Mouse (Mus musculus): ENCODE results near the gene Gm37240. TPM values are rescaled to one million over a fixed set of nuclear protein-coding genes. Genes with fewer than 3 reads are reported as not detected.
A peak's percentile ranks its signal among the peaks of the same experiment; 100 is the strongest.

Gene Gm37240
- total RNA-seq, 4 experiments from 2014 or later = 29.7 to 37.8 (median 36.6) TPM

- no peak for DNase-seq (ENCODE audit: low spot score in 2 of 2)
These were observed 587.4 kb downstream of the Gm37240 start for GRCm38 (mm10) chr3:85299649-85300550.

GRCm38 (mm10) chr3:85295229-85295628, 592.1 kb downstream of the Gm37240 start:
- DNase-seq (ENCODE audit: low spot score in 2 of 2) = no peak

GRCm38 (mm10) chr3:85287627-85288026, 599.7 kb downstream of the Gm37240 start:
- DNase-seq (ENCODE audit: low spot score in 2 of 2) = no peak

GRCm38 (mm10) chr3:85284483-85284882, 602.8 kb downstream of the Gm37240 start:
- no peak for DNase-seq (ENCODE audit: low spot score in 2 of 2)

- peak in 1 of 2 experiments; percentile 32 for DNase-seq (ENCODE audit: low spot score in 2 of 2)
These were observed 604.5 kb downstream of the Gm37240 start for GRCm38 (mm10) chr3:85282816-85283215.

- peak; percentile 71 to 79 for DNase-seq (ENCODE audit: low spot score in 2 of 2)
These were observed 612.2 kb downstream of the Gm37240 start for GRCm38 (mm10) chr3:85275075-85275474.

- no peak for DNase-seq (ENCODE audit: low spot score in 2 of 2)
These were observed 615.8 kb downstream of the Gm37240 start for GRCm38 (mm10) chr3:85271491-85271890.

- no peak for DNase-seq (ENCODE audit: low spot score in 2 of 2)
These were observed 622.4 kb downstream of the Gm37240 start for GRCm38 (mm10) chr3:85264963-85265362.

GRCm38 (mm10) chr3:85264546-85264945, 622.8 kb downstream of the Gm37240 start:
- DNase-seq (ENCODE audit: low spot score in 2 of 2) = no peak

- DNase-seq (ENCODE audit: low spot score in 2 of 2) = peak in 1 of 2 experiments; percentile 13
These were observed 632.8 kb downstream of the Gm37240 start for GRCm38 (mm10) chr3:85254526-85254925.

GRCm38 (mm10) chr3:85251631-85252030, 635.7 kb downstream of the Gm37240 start:
- no peak for DNase-seq (ENCODE audit: low spot score in 2 of 2)

GRCm38 (mm10) chr3:85246131-85246530, 641.2 kb downstream of the Gm37240 start:
- DNase-seq (ENCODE audit: low spot score in 2 of 2) = no peak

GRCm38 (mm10) chr3:85236546-85236945, 650.8 kb downstream of the Gm37240 start:
- DNase-seq (ENCODE audit: low spot score in 2 of 2) = no peak

- DNase-seq (ENCODE audit: low spot score in 2 of 2) = no peak
These were observed 654.5 kb downstream of the Gm37240 start for GRCm38 (mm10) chr3:85232846-85233245.

GRCm38 (mm10) chr3:85222046-85222445, 665.3 kb downstream of the Gm37240 start:
- no peak for DNase-seq (ENCODE audit: low spot score in 2 of 2)

GRCm38 (mm10) chr3:85214926-85215325, 672.4 kb downstream of the Gm37240 start:
- no peak for DNase-seq (ENCODE audit: low spot score in 2 of 2)

GRCm38 (mm10) chr3:85212751-85213350, 674.5 kb downstream of the Gm37240 start:
- no peak for DNase-seq (ENCODE audit: low spot score in 2 of 2)

GRCm38 (mm10) chr3:85209887-85210844, 677.2 kb downstream of the Gm37240 start:
- DNase-seq (ENCODE audit: low spot score in 2 of 2) = no peak

- no peak for DNase-seq (ENCODE audit: low spot score in 2 of 2)
These were observed 680.8 kb downstream of the Gm37240 start for GRCm38 (mm10) chr3:85206475-85206874.

GRCm38 (mm10) chr3:85205911-85206310, 681.4 kb downstream of the Gm37240 start:
- peak; percentile 24 to 32 for DNase-seq (ENCODE audit: low spot score in 2 of 2)

GRCm38 (mm10) chr3:85203659-85204058, 683.7 kb downstream of the Gm37240 start:
- DNase-seq (ENCODE audit: low spot score in 2 of 2) = no peak
